Comparison of ENCODE assay signal across 12 mouse cellular contexts in genomic region chr7:143320367-143320766, GRCm38 (mm10).
DNase-seq lines count a peak whose midpoint lies in the region; ATAC-seq and TF ChIP-seq lines count a peak whose summit lies in the region.
"Had no signal": no experiment of that assay in that cellular context is flagged by ENCODE, and none has a peak within 500 bp of the region (broad histone marks: within the 10 kb centered on the region; RNA-seq: fewer than 3 reads in every experiment).

No protein-coding gene starts in this region.

- H3K27me3 ChIP-seq in stomach, postnatal 0 days (ENCODE audit: control insufficient read depth, insufficient read depth, low read length) = no peaks in the 10 kb centered on the region
- H3K27me3 ChIP-seq: Patski had no signal

- H3K9me3 ChIP-seq in stomach, postnatal 0 days (ENCODE audit: control insufficient read depth, low read length) = no peaks in the 10 kb centered on the region

- no peak overlapping the region; the same call in 1 of the 2 replicates for H3K27ac ChIP-seq in stomach, postnatal 0 days (replicated peaks)

- H3K4me3 ChIP-seq in stomach, postnatal 0 days (ENCODE audit: low read depth, low read length) = no peak overlapping the region

- peak; percentile 41; the same call in 1 of the 2 replicates for ATAC-seq in stomach, postnatal 0 days (ENCODE audit: low FRiP score, low TSS enrichment)
- ATAC-seq in CD4-positive, CD25-positive, alpha-beta regulatory T cell, adult 4 months = no peak
- ATAC-seq: Patski had no signal

- no peak overlapping the region for H3K9ac ChIP-seq in stomach, postnatal 0 days (ENCODE audit: low read length)

- 49% methylated on average over 8 of the region's 8 CpGs for WGBS in stomach, postnatal 0 days

- TF ChIP-seq CTCF in stomach, postnatal 0 days (IDR thresholded peaks at IDR 0.05; ENCODE audit: low read depth) = no peak

- DNase-seq in heart, adult 18-20 months = peak; percentile 32
- DNase-seq in heart, postnatal 25 days (ENCODE audit: low spot score) = no peak
- peak; percentile 19 for DNase-seq in ovary, postnatal 36 days (ENCODE audit: low spot score)
- DNase-seq in ovary, postnatal 14 days (ENCODE audit: low spot score) = no peak
- peak; percentile 8 to 18 for DNase-seq in heart, postnatal 36 days
- DNase-seq in stomach, postnatal 0 days (ENCODE audit: low spot score) = no peak
- no peak for DNase-seq in adrenal gland, postnatal 25 days
- DNase-seq: adrenal gland, postnatal 14 days; cerebellum, adult 11-12 months; lung, postnatal 4 days had no signal

- no peak overlapping the region for H3K4me2 ChIP-seq in stomach, postnatal 0 days (replicated peaks; ENCODE audit: low read depth)

- TF ChIP-seq EP300 in stomach, postnatal 0 days (optimal IDR thresholded peaks at IDR 0.05) = no peak

- intact Hi-C loops in heart, postnatal 25 days (cut with DNase I) = no loop called here
- intact Hi-C loops in heart, postnatal 36 days (cut with DNase I) = no loop called here

- H3K36me3 ChIP-seq in stomach, postnatal 0 days (ENCODE audit: control insufficient read depth, insufficient read depth, low read length) = no peaks in the 10 kb centered on the region

- H3K4me1 ChIP-seq in stomach, postnatal 0 days (replicated peaks; ENCODE audit: control insufficient read depth, insufficient read depth) = no peaks in the 10 kb centered on the region; the same call in 1 of the 2 replicates

Comparison
In these comparisons a context has a peak if more than half of its experiments do, and no peak if none do; other contexts are left out.
1. DNase-seq: peak in heart, adult 18-20 months (2 of 2), ovary, postnatal 36 days (single experiment) and heart, postnatal 36 days (2 of 2); none in heart, postnatal 25 days (single experiment), ovary, postnatal 14 days (single experiment), stomach, postnatal 0 days (single experiment) and adrenal gland, postnatal 25 days (single experiment).